Mouse (Mus musculus) spleen, adult 2 months (tissue): ENCODE data around the gene Lrrc41. TPM values are rescaled to one million over a fixed set of nuclear protein-coding genes. Genes with fewer than 3 reads are reported as not detected.
A peak's percentile ranks its signal among the peaks of the same experiment; 100 is the strongest.

Experiments used
- DNase-seq, 2 experiments: peaks; one replicate each; pipeline versions ENCODE4 v3.0.0 to v3.0.0-alpha.2; 2012 to 2021; ENCODE audit warnings: low spot score in 2 of 2, low read depth in 1 of 2
- H3K27ac ChIP-seq: fragments of 200-500 bp; 2 replicates; pipeline ENCODE4 v1.5.1; 2012; ENCODE audit warnings: low read length, inconsistent platforms; ENCODE audit not compliant: insufficient read depth
- H3K27me3 ChIP-seq: fragments of 200-500 bp; 2 replicates; pipeline ENCODE4 v1.6.1; 2012; ENCODE audit warnings: mild to moderate bottlenecking, moderate library complexity, low read length, inconsistent platforms; ENCODE audit not compliant: control insufficient read depth, insufficient read depth
- H3K36me3 ChIP-seq: fragments of 200-500 bp; 2 replicates; pipeline ENCODE4 v1.6.1; 2012; ENCODE audit warnings: mild to moderate bottlenecking, low read length, inconsistent platforms; ENCODE audit not compliant: control insufficient read depth, insufficient read depth
- H3K4me1 ChIP-seq: fragments of 200-500 bp; 2 replicates; pipeline ENCODE4 v1.6.1; 2011; ENCODE audit warnings: inconsistent platforms; ENCODE audit not compliant: control insufficient read depth, insufficient read depth, insufficient read length
- H3K4me3 ChIP-seq: fragments of 200-500 bp; 2 replicates; pipeline ENCODE4 v1.5.1; 2011; ENCODE audit warnings: mild to moderate bottlenecking, inconsistent platforms; ENCODE audit not compliant: insufficient read depth, insufficient read length; ENCODE audit errors: extremely low read depth
- CTCF ChIP-seq: fragments of 200-500 bp; IDR thresholded peaks from 2 replicates; pipeline ENCODE4 v1.5.1; 2011; ENCODE audit warnings: mild to moderate bottlenecking, inconsistent platforms; ENCODE audit not compliant: insufficient read depth, insufficient read length, insufficient replicate concordance; ENCODE audit errors: extremely low read depth
- POLR2A ChIP-seq: fragments of 200-500 bp; IDR thresholded peaks from 2 replicates; pipeline ENCODE4 v1.6.1; 2011; ENCODE audit warnings: low read depth, low read length, inconsistent platforms
- WGBS: fragments of 180-500 bp; shearing (Covaris S2); methylation state at CpG from one replicate; pipeline ENCODE4 v1.1.7; 2018; 5-methylcytosine and 5-hydroxymethylcytosine counted together
- polyA plus RNA-seq: library from polyadenylated mRNA; depleted of rRNA; stranded (reverse); fragments of >200 nt; gene quantifications from 2 replicates; pipeline ENCODE4 v1.2.3, GENCODE M21; 2012; rRNA removed

Gene Lrrc41
- polyA plus RNA-seq, 1 experiment: 22.4 TPM

GRCm38 (mm10) chr4:116137421-116137996 is 62.4 kb downstream of the Lrrc41 start:
- Histone ChIP-seq H3K36me3 (no peaks in the 10 kb centered on the region), H3K4me1 (peaks cover 4% of the 10 kb centered on the region; the same call in 1 of the 2 replicates), H3K4me3 (no peak overlapping the region), H3K27me3 (no peaks in the 10 kb centered on the region; the same call in 1 of the 2 replicates), H3K27ac (0 out of 2 replicates have a peak overlapping the region, but pooled peaks have one; percentile 27)
- TF ChIP-seq CTCF (no peak), POLR2A (no peak)
- peak; percentile 30 to 50 for DNase-seq
- WGBS: 54% methylated on average over 13 of the region's 13 CpGs

- no peak for TF ChIP-seq CTCF
- no peak for TF ChIP-seq POLR2A
- H3K27ac ChIP-seq: no peak overlapping the region
- DNase-seq: no peak
- peaks cover 4% of the 10 kb centered on the region for H3K27me3 ChIP-seq
- peaks cover 11% of the 10 kb centered on the region for H3K4me1 ChIP-seq
- WGBS: 90% methylated on average over 7 of the region's 7 CpGs
- no peaks in the 10 kb centered on the region for H3K36me3 ChIP-seq
- no peak overlapping the region for H3K4me3 ChIP-seq
Measured at GRCm38 (mm10) chr4:116140801-116141574, 65.9 kb downstream of the Lrrc41 start.

- DNase-seq: no peak
- no peak overlapping the region for H3K27ac ChIP-seq
- H3K4me3 ChIP-seq: no peak overlapping the region
- WGBS: 95% methylated on average over 1 of the region's 1 CpGs
- H3K27me3 ChIP-seq: peaks cover 4% of the 10 kb centered on the region
- H3K36me3 ChIP-seq: no peaks in the 10 kb centered on the region
- TF ChIP-seq CTCF: no peak
- no peak for TF ChIP-seq POLR2A
- H3K4me1 ChIP-seq: peaks cover 11% of the 10 kb centered on the region
Measured at GRCm38 (mm10) chr4:116141736-116142135, 66.7 kb downstream of the Lrrc41 start.

GRCm38 (mm10) chr4:116142269-116142668 is 67.2 kb downstream of the Lrrc41 start:
- 89% methylated on average over 7 of the region's 7 CpGs for WGBS
- TF ChIP-seq CTCF (no peak), POLR2A (no peak)
- DNase-seq: no peak
- H3K4me1 ChIP-seq: peaks cover 10% of the 10 kb centered on the region
- peaks cover 4% of the 10 kb centered on the region for H3K27me3 ChIP-seq
- H3K27ac ChIP-seq: no peak overlapping the region
- H3K4me3 ChIP-seq: no peak overlapping the region
- no peaks in the 10 kb centered on the region for H3K36me3 ChIP-seq

GRCm38 (mm10) chr4:116143317-116143811 is 68.3 kb downstream of the Lrrc41 start:
- TF ChIP-seq POLR2A: no peak
- no peak for TF ChIP-seq CTCF
- Histone ChIP-seq H3K4me1 (peaks cover 7% of the 10 kb centered on the region), H3K27ac (no peak overlapping the region), H3K36me3 (no peaks in the 10 kb centered on the region), H3K4me3 (peak overlapping the region; percentile 69; the same call in 1 of the 2 replicates), H3K27me3 (peaks cover 4% of the 10 kb centered on the region)
- no peak for DNase-seq
- 6% methylated on average over 7 of the region's 7 CpGs for WGBS

- Histone ChIP-seq H3K4me3 (peak overlapping the region; percentile 69), H3K4me1 (peaks cover 7% of the 10 kb centered on the region), H3K36me3 (no peaks in the 10 kb centered on the region), H3K27me3 (peaks cover 4% of the 10 kb centered on the region), H3K27ac (no peak overlapping the region)
- TF ChIP-seq POLR2A: no peak
- no peak for TF ChIP-seq CTCF
- 2% methylated on average over 47 of the region's 47 CpGs for WGBS
- DNase-seq: peak in 1 of 2 experiments; percentile 51
Measured at GRCm38 (mm10) chr4:116143891-116144717, 69.0 kb downstream of the Lrrc41 start.

Other genes with a start within 250 kb of the Lrrc41 start
- gene Mob3c, start 247.2 kb upstream of the Lrrc41 start, polyA plus RNA-seq: 34.5 and 43.3 TPM in 2 replicates
- gene Mknk1, start 236.1 kb upstream of the Lrrc41 start, polyA plus RNA-seq: 68.2 and 69.2 TPM in 2 replicates
- not detected in 2 replicates for gene Kncn, start 190.9 kb upstream of the Lrrc41 start, polyA plus RNA-seq
- not detected in 2 replicates for gene 6430628N08Rik, start 184.6 kb upstream of the Lrrc41 start, polyA plus RNA-seq
- not detected in 2 replicates for gene Dmbx1, start 135.3 kb upstream of the Lrrc41 start, polyA plus RNA-seq
- 25.7 and 31.3 TPM in 2 replicates for gene Faah, start 57.3 kb upstream of the Lrrc41 start, polyA plus RNA-seq
- 8.2 and 9.3 TPM in 2 replicates for gene Nsun4, start 21.4 kb upstream of the Lrrc41 start, polyA plus RNA-seq
- gene Uqcrh, start 198 bp upstream of the Lrrc41 start, polyA plus RNA-seq: 44.5 and 48.9 TPM in 2 replicates
- gene Rad54l, start 48.4 kb downstream of the Lrrc41 start, polyA plus RNA-seq: 2.6 and 2.7 TPM in 2 replicates
- 16.4 and 18.0 TPM in 2 replicates for gene Pomgnt1, start 48.6 kb downstream of the Lrrc41 start, polyA plus RNA-seq
- 0.81 and 1.8 TPM in 2 replicates for gene Lurap1, start 76.1 kb downstream of the Lrrc41 start, polyA plus RNA-seq
- 0.04 TPM in 1 of 2 replicates, not detected in the other for gene Tspan1, start 92.3 kb downstream of the Lrrc41 start, polyA plus RNA-seq
- gene 1700042G07Rik, start 98.1 kb downstream of the Lrrc41 start, polyA plus RNA-seq: not detected in 2 replicates
- gene Gm49337, start 98.1 kb downstream of the Lrrc41 start, polyA plus RNA-seq: not detected in 2 replicates
- 3.5 and 4.4 TPM in 2 replicates for gene Pik3r3, start 146.3 kb downstream of the Lrrc41 start, polyA plus RNA-seq